Mouse (Mus musculus) adipose tissue, adult 10 weeks (tissue): ENCODE results near the gene Nmu. TPM values are rescaled to one million over a fixed set of nuclear protein-coding genes. Genes with fewer than 3 reads are reported as not detected.

Experiments
- polyA plus RNA-seq: library from polyadenylated mRNA; stranded (reverse); fragments of 350-450 nt; fragmentation: Illumina TruSeq; extraction: RNeasy Lipid Tissue Mini Kit (QIAGEN cat#74804); gene quantifications from one replicate; pipeline ENCODE4 v1.2.3, GENCODE M21; 2014; ENCODE audit warnings: low read depth, low replicate concordance

Nmu gene
- not detected for polyA plus RNA-seq

GRCm38 (mm10) chr5:76363453-76364104, at the start of gene Nmu:
Gene Nmu, minus strand, starts transcription at chr5:76363788.

GRCm38 (mm10) chr5:76330953-76331352, 32.6 kb downstream of the Nmu start, which contains the start of gene Pdcl2:
Gene Pdcl2, minus strand, starts transcription at chr5:76331156.

GRCm38 (mm10) chr5:76304452-76305341, 58.9 kb downstream of the Nmu start, which contains the start of gene Clock:
Gene Clock, minus strand, starts transcription at chr5:76304792.

Other genes with a start within 250 kb of the Nmu start
- gene Srd5a3, start 223.5 kb downstream of the Nmu start, polyA plus RNA-seq: 28.1 TPM
- 54.4 TPM for gene Tmem165, start 179.9 kb downstream of the Nmu start, polyA plus RNA-seq
- 15.0 TPM for gene Clock, start 59.0 kb downstream of the Nmu start, polyA plus RNA-seq
- gene Pdcl2, start 32.6 kb downstream of the Nmu start, polyA plus RNA-seq: 13.0 TPM
- not detected for gene Gm7271, start 120.3 kb upstream of the Nmu start, polyA plus RNA-seq
- 39.1 TPM for gene Exoc1, start 165.5 kb upstream of the Nmu start, polyA plus RNA-seq
- gene Cep135, start 224.9 kb upstream of the Nmu start, polyA plus RNA-seq: 4.2 TPM